Mouse (Mus musculus): Measurements from ENCODE around the gene Gm47791. TPM values are rescaled to one million over a fixed set of nuclear protein-coding genes. Genes with fewer than 3 reads are reported as not detected.

Gm47791 gene
- polyA plus RNA-seq, 1 experiment from 2014 or later, result not detected

DNA sequence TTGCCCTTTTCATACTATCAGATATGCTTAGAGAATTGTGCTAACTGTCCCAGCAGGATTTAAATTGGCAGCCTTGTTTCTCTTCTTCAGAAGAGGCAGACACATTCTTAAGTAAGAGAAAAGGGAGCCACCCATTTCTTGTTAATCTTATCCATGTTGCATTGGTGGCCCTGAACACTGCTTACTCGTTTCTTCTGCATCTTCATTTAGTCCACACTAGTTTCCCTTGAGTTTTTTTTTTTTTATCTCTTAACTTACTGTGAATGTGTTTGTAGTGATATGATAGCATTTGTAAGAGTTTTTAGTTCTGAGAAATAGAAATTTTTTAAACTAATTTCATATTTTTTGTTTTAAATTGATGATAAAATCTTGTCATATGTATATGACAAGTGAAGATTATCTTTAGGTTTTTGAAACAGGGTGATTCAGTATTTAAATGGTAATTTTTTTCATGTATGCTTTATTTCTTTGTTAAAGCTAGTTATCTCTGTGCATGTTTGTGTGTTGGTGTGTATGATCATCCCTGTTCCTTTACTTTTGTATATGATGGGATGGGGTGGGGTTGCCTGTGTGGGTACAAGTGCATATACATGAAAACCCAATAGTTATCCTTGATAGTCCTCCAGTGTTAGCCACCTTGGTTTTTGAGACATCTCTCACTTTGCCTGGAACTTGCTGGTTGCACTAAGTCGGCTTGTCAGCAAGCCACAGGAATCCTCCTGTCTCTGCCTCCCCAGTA lies 23.2 kb downstream of the Gm47791 start:
- Histone ChIP-seq H3K27me3 (no peaks in the 10 kb centered on the region), H3K9ac (no peak overlapping the region), H3K4me1 (no peaks in the 10 kb centered on the region), H3K36me3 (peaks cover 22% of the 10 kb centered on the region), H3K9me3 (no peaks in the 10 kb centered on the region), H3K4me2 (no peak overlapping the region), H3K27ac (no peak overlapping the region), H3K4me3 (no peak overlapping the region)
- no peak for ATAC-seq (ENCODE audit: insufficient number of reproducible peaks, low FRiP score, low TSS enrichment, low read depth)
- 87% methylated on average over 2 of the region's 2 CpGs for WGBS

DNA sequence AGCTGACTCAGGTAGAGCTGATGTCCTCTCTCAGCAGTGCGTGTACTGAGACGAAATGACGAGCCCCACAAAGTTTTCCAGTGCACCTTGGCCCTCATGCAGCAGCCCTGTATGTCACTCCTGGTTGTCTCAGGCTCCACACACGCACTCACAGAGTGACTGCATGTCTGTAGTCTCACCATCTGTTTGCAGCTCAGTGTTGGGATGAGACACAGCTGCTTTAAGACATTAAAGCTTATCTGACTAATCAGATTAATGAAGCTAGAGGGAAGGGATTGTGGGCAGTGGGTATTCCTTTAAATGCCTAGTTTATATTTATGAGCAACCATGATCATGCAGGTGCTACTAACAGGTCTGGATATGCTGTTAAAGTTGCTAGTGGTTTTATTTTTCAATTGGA lies 24.6 kb downstream of the Gm47791 start:
- Histone ChIP-seq H3K9ac (no peak overlapping the region), H3K4me3 (no peak overlapping the region), H3K4me2 (no peak overlapping the region), H3K36me3 (peaks cover 23% of the 10 kb centered on the region), H3K4me1 (no peaks in the 10 kb centered on the region), H3K27me3 (no peaks in the 10 kb centered on the region), H3K9me3 (no peaks in the 10 kb centered on the region), H3K27ac (no peak overlapping the region)
- no peak for ATAC-seq (ENCODE audit: insufficient number of reproducible peaks, low FRiP score, low TSS enrichment, low read depth)
- 70% methylated on average over 4 of the region's 4 CpGs for WGBS

DNA sequence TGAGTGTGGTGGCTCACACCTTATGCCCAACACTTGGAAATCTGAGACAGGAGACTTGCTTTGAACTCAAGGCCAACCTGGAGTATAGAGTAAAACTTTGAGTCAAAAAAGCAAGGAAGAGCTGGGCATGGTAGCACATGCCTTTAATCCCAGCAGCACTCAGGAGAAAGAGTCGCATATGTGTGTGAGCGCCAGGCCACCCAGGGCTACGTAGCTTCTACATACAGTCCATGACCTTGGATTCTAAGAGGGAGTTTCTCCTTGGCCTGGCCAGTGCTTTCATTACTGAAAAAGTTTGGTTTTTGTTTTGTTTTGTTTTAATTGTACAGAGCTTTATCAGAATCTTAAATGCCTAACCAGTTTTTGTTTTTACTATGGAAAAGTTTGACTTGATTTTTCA lies 27.1 kb downstream of the Gm47791 start:
- Histone ChIP-seq H3K27me3 (no peaks in the 10 kb centered on the region), H3K4me1 (no peaks in the 10 kb centered on the region)

DNA sequence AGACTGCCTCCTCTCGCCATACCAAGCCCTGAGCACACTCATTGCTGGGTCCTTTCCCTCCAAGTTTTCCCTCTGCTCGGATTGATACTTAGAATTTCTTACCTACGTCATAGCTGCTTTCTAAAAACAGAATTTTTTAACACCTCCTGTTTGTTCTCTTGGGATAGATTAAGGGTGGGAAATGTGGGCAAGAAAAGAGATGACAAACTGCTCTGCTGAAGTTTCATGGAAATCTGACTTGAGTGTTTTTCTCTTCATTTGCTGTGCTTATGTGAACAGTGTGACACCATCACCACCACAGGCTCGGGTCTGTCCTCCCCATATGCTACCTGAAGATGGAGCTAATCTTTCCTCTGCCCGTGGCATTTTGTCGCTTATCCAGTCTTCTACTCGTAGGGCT lies 29.5 kb downstream of the Gm47791 start:
- WGBS, result 86% methylated on average over 7 of the region's 7 CpGs
- H3K9me3 ChIP-seq, result no peaks in the 10 kb centered on the region
- H3K27ac ChIP-seq, result no peak overlapping the region
- H3K36me3 ChIP-seq, result peaks cover 22% of the 10 kb centered on the region
- no peaks in the 10 kb centered on the region for H3K4me1 ChIP-seq
- no peaks in the 10 kb centered on the region for H3K27me3 ChIP-seq
- ATAC-seq (ENCODE audit: insufficient number of reproducible peaks, low FRiP score, low TSS enrichment, low read depth), result no peak
- no peak overlapping the region for H3K4me2 ChIP-seq
- H3K4me3 ChIP-seq, result no peak overlapping the region
- H3K9ac ChIP-seq, result no peak overlapping the region

More for the DNA sequence above, 27.1 kb downstream of the Gm47791 start:
- no peaks in the 10 kb centered on the region for H3K9me3 ChIP-seq
- 86% methylated on average over 3 of the region's 3 CpGs for WGBS
- no peak overlapping the region for H3K4me3 ChIP-seq
- no peak overlapping the region for H3K9ac ChIP-seq
- no peak for ATAC-seq (ENCODE audit: insufficient number of reproducible peaks, low FRiP score, low TSS enrichment, low read depth)
- H3K4me2 ChIP-seq, result no peak overlapping the region
- peaks cover 19% of the 10 kb centered on the region for H3K36me3 ChIP-seq
- H3K27ac ChIP-seq, result no peak overlapping the region

DNA sequence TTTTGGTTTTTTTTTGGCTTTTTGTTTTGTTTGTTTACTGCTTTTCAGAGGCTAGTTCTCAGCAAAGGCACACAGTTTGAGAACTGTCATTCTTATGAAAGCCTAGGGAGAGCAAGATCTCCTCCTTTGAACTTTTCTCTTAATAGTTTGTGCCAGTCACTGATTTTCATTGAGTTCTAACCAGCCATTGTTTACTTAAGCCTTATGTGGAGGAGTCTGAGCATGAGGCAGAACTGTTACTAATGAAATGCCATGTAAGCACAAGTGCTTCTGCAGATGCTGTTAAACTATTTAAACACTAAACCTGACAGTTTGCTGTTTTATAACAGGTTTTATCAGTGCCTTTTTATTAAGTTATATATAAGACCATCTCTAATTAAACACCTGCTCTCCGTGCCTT lies 33.0 kb downstream of the Gm47791 start:
- no peak overlapping the region for H3K27ac ChIP-seq
- no peak for ATAC-seq (ENCODE audit: insufficient number of reproducible peaks, low FRiP score, low TSS enrichment, low read depth)
- H3K4me1 ChIP-seq, result no peaks in the 10 kb centered on the region
- no peaks in the 10 kb centered on the region for H3K27me3 ChIP-seq
- H3K36me3 ChIP-seq, result peaks cover 45% of the 10 kb centered on the region
- no peak overlapping the region for H3K4me3 ChIP-seq
- no peak overlapping the region for H3K4me2 ChIP-seq
- H3K9ac ChIP-seq, result no peak overlapping the region
- no peaks in the 10 kb centered on the region for H3K9me3 ChIP-seq
- 82% methylated on average over 1 of the region's 1 CpGs for WGBS

DNA sequence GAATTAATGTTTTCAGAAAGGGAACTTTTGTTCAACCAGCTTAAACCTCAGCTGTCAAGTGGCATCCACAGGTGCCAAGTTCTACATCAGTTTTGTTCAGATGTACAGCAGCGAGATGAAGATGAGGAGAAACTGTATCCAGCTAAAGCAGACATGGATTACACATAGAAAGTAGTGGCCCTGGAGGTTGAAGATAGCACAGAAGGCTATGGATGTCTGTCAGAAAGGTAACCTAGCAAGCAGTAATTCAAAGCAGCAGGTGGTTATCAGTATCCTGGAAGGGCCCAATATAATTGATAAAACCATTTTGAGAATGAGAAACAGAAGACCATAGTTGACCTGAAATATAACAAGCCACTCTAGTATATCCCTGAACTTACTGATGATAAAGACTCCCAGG lies 37.7 kb downstream of the Gm47791 start:
- Histone ChIP-seq H3K9me3 (no peaks in the 10 kb centered on the region), H3K9ac (no peak overlapping the region), H3K27me3 (no peaks in the 10 kb centered on the region), H3K4me3 (no peak overlapping the region), H3K4me2 (no peak overlapping the region), H3K4me1 (no peaks in the 10 kb centered on the region), H3K36me3 (peaks cover 69% of the 10 kb centered on the region), H3K27ac (no peak overlapping the region)
- no peak for ATAC-seq (ENCODE audit: insufficient number of reproducible peaks, low FRiP score, low TSS enrichment, low read depth)
- WGBS, result 100% methylated on average over 1 of the region's 1 CpGs

DNA sequence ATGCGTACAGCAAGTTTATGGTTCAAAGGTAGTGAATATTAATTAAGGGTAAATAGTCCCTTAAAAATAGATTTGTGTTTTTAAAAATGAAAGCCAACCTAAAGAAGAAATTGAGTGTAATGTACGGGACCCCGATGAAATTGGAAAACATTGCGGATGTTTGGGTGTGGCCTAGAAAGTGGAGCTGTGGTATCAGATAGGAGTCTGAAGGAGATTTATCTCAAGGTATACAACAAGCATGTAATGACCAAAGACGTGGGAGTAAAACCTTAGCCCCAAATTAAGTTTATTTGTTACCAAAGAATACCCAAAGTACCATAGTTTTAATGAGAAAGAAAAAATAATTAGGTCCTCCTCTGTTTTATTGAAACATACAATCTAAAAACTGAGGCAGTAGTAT lies 44.6 kb downstream of the Gm47791 start:
- peaks cover 7% of the 10 kb centered on the region for H3K4me1 ChIP-seq

DNA sequence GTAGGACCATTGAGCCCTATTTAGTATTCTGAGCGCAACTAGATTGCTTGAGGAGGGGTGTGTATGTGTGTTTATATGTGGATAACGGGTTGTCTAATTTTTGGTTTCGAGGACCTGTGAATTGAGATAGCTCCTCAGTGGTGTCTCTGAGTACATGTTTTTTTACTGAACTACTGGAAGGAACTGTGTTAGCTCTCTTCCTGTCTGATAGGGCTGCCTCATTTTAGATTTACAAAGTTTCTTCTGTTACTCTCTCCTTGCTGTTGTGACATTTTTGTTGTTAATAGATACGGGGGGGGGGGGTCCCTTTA lies 45.2 kb downstream of the Gm47791 start:
- H3K4me1 ChIP-seq, result peaks cover 7% of the 10 kb centered on the region
- no peak overlapping the region for H3K27ac ChIP-seq
- peak overlapping the region; percentile 88 for H3K4me3 ChIP-seq
- H3K4me2 ChIP-seq, result peak overlapping the region; percentile 89
- H3K27me3 ChIP-seq, result no peaks in the 10 kb centered on the region
- H3K9ac ChIP-seq, result peak overlapping the region; percentile 99
- H3K36me3 ChIP-seq, result peaks cover 20% of the 10 kb centered on the region
- ATAC-seq (ENCODE audit: insufficient number of reproducible peaks, low FRiP score, low TSS enrichment, low read depth), result no peak
- no peaks in the 10 kb centered on the region for H3K9me3 ChIP-seq
- WGBS, result 53% methylated on average over 4 of the region's 4 CpGs

More for the DNA sequence above, 44.6 kb downstream of the Gm47791 start:
- Histone ChIP-seq H3K9ac (no peak overlapping the region), H3K27me3 (no peaks in the 10 kb centered on the region), H3K4me2 (no peak overlapping the region), H3K27ac (no peak overlapping the region), H3K9me3 (no peaks in the 10 kb centered on the region), H3K36me3 (peaks cover 26% of the 10 kb centered on the region), H3K4me3 (no peak overlapping the region)
- no peak for ATAC-seq (ENCODE audit: insufficient number of reproducible peaks, low FRiP score, low TSS enrichment, low read depth)
- 90% methylated on average over 5 of the region's 5 CpGs for WGBS

DNA sequence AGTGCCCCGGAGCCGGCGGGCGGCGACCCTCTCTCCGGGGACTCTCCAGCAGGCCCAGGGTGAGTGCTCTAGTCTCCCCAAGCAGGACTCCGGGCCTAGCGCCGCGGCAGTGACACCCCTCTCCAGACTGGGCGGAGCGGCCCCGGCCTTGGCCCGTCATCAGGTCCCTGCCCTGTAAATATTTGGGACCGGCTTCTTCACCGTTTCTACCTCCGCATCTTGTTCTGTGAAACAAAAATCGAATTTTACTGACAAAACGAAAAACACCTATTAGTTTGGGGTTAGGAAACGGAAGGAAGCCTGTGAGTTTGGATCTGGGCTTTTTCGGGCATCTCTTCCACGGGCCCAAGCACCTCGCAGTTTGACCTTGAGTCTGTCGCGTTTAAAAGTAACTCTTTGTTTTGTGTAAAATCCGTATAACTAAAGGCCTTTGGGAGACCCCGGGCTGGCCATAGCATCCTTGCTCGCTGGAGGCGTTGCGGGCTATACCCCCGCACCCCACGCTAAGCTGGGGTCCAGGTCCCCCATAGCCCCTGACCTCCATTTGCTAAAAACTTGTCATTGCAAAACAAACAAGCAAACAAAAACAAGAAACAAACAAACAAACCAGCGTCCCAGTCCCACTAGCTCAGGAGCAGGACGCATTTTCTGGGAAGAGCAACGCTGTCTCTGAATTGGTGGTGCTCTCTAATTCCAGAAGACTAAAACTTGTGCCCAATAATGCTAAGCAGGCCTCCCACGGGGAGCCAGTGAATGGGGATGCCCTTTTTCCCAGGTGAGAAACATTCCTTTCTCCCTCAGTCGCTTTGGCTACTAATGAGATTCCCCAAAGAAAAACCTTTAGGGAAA lies 45.8 kb downstream of the Gm47791 start:
- peak overlapping the region; percentile 80 for H3K27ac ChIP-seq
- peak; percentile 96 for ATAC-seq (ENCODE audit: insufficient number of reproducible peaks, low FRiP score, low TSS enrichment, low read depth)
- H3K36me3 ChIP-seq, result peaks cover 16% of the 10 kb centered on the region
- WGBS, result under 1% methylated on average over 37 of the region's 37 CpGs
- no peaks in the 10 kb centered on the region for H3K9me3 ChIP-seq
- H3K27me3 ChIP-seq, result no peaks in the 10 kb centered on the region
- H3K4me2 ChIP-seq, result peak overlapping the region; percentile 89
- H3K9ac ChIP-seq, result peak overlapping the region; percentile 99
- peaks cover 7% of the 10 kb centered on the region for H3K4me1 ChIP-seq
- peak overlapping the region; percentile 88 for H3K4me3 ChIP-seq

DNA sequence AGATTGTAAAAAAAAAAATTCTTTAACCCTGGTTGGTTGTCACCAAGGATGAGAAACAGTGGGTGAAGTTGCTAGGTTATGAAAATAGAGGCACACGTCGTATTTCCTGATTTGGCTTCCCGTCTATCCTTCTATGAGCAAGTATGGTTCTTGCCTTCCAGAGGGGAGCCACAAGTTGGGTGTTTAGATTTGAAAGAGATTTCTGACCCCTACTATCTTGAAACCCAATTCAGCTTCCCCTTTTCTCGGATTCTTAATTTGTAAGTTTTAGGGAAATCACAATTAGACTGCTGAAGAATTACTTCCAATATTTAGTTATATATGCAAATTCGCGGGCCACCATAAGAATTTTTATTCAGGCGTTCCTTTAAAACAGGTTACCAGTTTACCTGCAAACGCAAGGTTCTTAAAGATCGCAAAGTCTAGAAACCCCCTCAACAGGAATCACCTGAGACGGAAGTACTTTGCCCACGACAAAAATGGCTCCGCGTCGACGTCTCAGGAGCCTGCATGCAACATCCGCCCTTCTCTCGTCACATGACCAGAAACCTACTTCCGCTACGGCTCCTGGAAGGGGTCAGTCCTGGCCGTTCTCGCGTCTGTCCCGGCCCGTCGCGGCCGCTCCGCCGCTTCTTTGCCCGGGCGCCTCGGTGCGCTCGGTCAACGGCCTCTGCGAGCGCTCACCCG lies 46.6 kb downstream of the Gm47791 start, which contains the start of gene Mff:
Mff (plus strand) TSS at position 552 of the 687 bp plus-strand sequence.
- Histone ChIP-seq H3K27me3 (no peaks in the 10 kb centered on the region), H3K9ac (peak within 1 kb of the TSS; percentile 99), H3K4me3 (peak within 1 kb of the TSS; percentile 88), H3K27ac (peak within 1 kb of the TSS; percentile 80), H3K36me3 (peaks cover 11% of the 10 kb centered on the region), H3K4me2 (peak within 1 kb of the TSS; percentile 89), H3K9me3 (no peaks in the 10 kb centered on the region), H3K4me1 (peaks cover 7% of the 10 kb centered on the region)
- peak; percentile 98 for ATAC-seq (ENCODE audit: insufficient number of reproducible peaks, low FRiP score, low TSS enrichment, low read depth)
- WGBS, result 10% methylated on average over 38 of the region's 38 CpGs

Data from limb, embryonic 15.5 days (tissue).